Mouse (Mus musculus): Measurements from ENCODE around the gene Cts8.

Gene Cts8

GRCm38 (mm10) chr13:61255258-61255657, at the start of gene Cts8:
Gene Cts8, minus strand, starts transcription at chr13:61255358.
- DNase-seq (ENCODE audit: low spot score in 2 of 2), result no peak

- no peak for DNase-seq (ENCODE audit: low spot score in 2 of 2)
Observed at GRCm38 (mm10) chr13:61288739-61289138, 33.6 kb upstream of the Cts8 start, which contains the start of gene Gm49398. Gene Gm49398, minus strand, starts transcription at chr13:61288839.

- DNase-seq (ENCODE audit: low spot score in 2 of 2), result peak; percentile 6 to 48
Observed at GRCm38 (mm10) chr13:61241076-61241947, 13.8 kb downstream of the Cts8 start.

GRCm38 (mm10) chr13:61203310-61203709, 51.8 kb downstream of the Cts8 start, which contains the start of gene Cts6:
Gene Cts6, minus strand, starts transcription at chr13:61203410.
- DNase-seq (ENCODE audit: low spot score in 2 of 2), result no peak
